Mouse (Mus musculus) megakaryocyte, embryonic 14.5 days (primary cell): ENCODE results near the gene Tmem229b. TPM values are rescaled to one million over a fixed set of nuclear protein-coding genes. Genes with fewer than 3 reads are reported as not detected.
"Not testable (repeated sequence)": the region's sequence is repeated elsewhere in the genome, so short reads cannot be mapped to it uniquely, and the experiment has no call there.

Experiments
- H3K27me3 ChIP-seq: replicated peaks from 2 replicates; pipeline ENCODE3; 2012; ENCODE audit warnings: inconsistent platforms
- H3K36me3 ChIP-seq: replicated peaks from 2 replicates; pipeline ENCODE3; 2012; ENCODE audit warnings: low read length, inconsistent platforms, mixed read lengths
- H3K4me1 ChIP-seq: 2 replicates; pipeline ENCODE4 v1.6.1; 2012; ENCODE audit warnings: inconsistent platforms
- H3K4me3 ChIP-seq: replicated peaks from 2 replicates; pipeline ENCODE3; 2012; ENCODE audit warnings: moderate library complexity, mild to moderate bottlenecking, inconsistent platforms
- H3K9me3 ChIP-seq: 2 replicates; pipeline ENCODE4 v1.6.1; 2012; ENCODE audit warnings: inconsistent platforms
- FLI1 ChIP-seq: IDR thresholded peaks from 2 replicates; pipeline ENCODE4 v1.6.1; 2012; ENCODE audit warnings: low read length, inconsistent platforms, mixed read lengths
- GATA1 ChIP-seq: IDR thresholded peaks from 3 replicates; pipeline ENCODE4 v1.6.1; 2012; ENCODE audit warnings: mixed read lengths, low read length, inconsistent platforms, borderline replicate concordance
- polyA plus RNA-seq: library from polyadenylated mRNA; stranded (reverse); fragments of >175 nt; gene quantifications from 2 replicates; pipeline ENCODE4 v1.2.3, GENCODE M21; 2012; ENCODE audit warnings: low replicate concordance; ENCODE audit not compliant: insufficient read depth

The Tmem229b gene
- polyA plus RNA-seq, 1 experiment, result 11.1 TPM

DNA sequence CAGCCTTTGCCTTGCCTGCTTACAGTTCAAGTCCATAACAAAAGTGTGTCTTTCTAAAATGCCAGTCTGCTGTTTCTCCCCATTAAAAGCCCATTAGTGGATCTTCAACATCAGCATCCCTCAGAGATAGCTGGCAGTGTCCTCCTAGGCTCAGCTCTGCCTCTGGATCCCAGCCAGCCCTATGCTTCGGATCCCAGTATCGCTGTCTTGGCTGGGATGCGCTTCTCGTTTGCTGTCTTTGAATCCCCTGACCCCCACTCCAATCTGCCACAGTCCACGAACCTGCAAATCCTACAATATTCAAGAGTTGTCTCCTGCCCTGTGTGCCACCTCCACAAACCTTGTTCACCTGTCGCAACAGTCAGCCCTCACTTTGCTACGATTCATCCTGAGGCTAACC, 36.7 kb downstream of the Tmem229b start:
- Histone ChIP-seq H3K9me3 (no peaks in the 10 kb centered on the region), H3K27me3 (no peaks in the 10 kb centered on the region), H3K36me3 (peaks cover 92% of the 10 kb centered on the region), H3K4me3 (no peak overlapping the region), H3K4me1 (peaks cover 43% of the 10 kb centered on the region)
- TF ChIP-seq GATA1 (no peak), FLI1 (no peak)

- not testable (repeated sequence) for H3K4me1 ChIP-seq, H3K9me3 ChIP-seq, H3K27me3 ChIP-seq, H3K4me3 ChIP-seq
- peaks cover 66% of the 10 kb centered on the region for H3K36me3 ChIP-seq
These were observed 42.9 kb downstream of the Tmem229b start for GRCm38 (mm10) chr12:78964496-78964895.

- H3K4me1 ChIP-seq, result no peaks in the 10 kb centered on the region; the same call in 1 of the 2 replicates
- no peak overlapping the region for H3K4me3 ChIP-seq
- peaks cover 6% of the 10 kb centered on the region for H3K27me3 ChIP-seq
- H3K36me3 ChIP-seq, result peaks cover 36% of the 10 kb centered on the region
- TF ChIP-seq GATA1, result no peak
- TF ChIP-seq FLI1, result no peak
- peaks cover 34% of the 10 kb centered on the region for H3K9me3 ChIP-seq
These were observed 51.0 kb downstream of the Tmem229b start for GRCm38 (mm10) chr12:78956405-78956804.

- Histone ChIP-seq H3K4me3 (no peak overlapping the region), H3K36me3 (peaks cover 11% of the 10 kb centered on the region), H3K9me3 (peaks cover 26% of the 10 kb centered on the region), H3K27me3 (peaks cover 8% of the 10 kb centered on the region), H3K4me1 (peaks cover 4% of the 10 kb centered on the region)
- TF ChIP-seq FLI1 (no peak), GATA1 (no peak)
These were observed 54.9 kb downstream of the Tmem229b start for GRCm38 (mm10) chr12:78952484-78952883.

DNA sequence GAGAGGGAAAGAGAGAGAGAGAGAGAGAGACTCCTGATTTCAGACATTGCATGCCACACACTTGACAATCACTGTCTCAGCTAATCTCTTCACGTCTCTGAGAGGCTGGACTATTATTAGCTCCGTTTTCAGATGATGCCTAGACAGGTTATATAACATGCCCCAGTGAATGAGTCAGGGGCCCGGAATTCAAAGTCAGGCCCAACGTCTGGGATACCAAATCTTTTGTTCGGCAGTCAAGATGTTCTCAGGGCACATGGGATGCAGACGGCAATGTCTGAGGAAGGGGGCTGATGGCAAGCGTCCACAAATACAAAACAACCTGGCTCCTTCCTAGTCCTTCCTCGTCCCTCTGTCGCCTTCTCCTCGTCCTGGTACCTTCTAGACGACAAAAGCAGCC, 55.4 kb downstream of the Tmem229b start:
- TF ChIP-seq FLI1, result no peak
- no peak for TF ChIP-seq GATA1
- Histone ChIP-seq H3K27me3 (peaks cover 8% of the 10 kb centered on the region), H3K9me3 (peaks cover 22% of the 10 kb centered on the region), H3K4me1 (peaks cover 7% of the 10 kb centered on the region), H3K36me3 (peaks cover 7% of the 10 kb centered on the region), H3K4me3 (no peak overlapping the region)

GRCm38 (mm10) chr12:78947661-78948060, 59.8 kb downstream of the Tmem229b start:
- H3K9me3 ChIP-seq, result no peaks in the 10 kb centered on the region; the same call in 1 of the 2 replicates
- H3K27me3 ChIP-seq, result peaks cover 26% of the 10 kb centered on the region
- no peak overlapping the region for H3K4me3 ChIP-seq

DNA sequence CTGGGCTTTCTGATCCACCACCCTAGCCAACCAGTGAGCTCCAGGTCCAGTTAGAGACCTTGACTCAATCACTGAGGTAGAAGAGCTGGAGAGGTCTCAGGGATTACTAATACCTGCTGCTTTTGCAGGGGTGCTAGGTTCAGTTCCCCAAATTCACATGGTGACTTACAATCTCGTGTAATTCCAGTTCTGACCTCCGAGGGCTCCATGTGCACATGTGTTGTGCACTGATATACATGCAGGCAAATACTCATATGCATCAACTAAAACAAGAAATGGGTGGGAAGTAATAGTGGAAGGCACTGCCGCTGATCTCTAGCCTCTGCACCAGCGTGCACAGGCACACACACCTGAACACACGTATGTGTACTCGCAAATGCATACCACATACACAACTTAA, 60.3 kb downstream of the Tmem229b start:
- no peak overlapping the region for H3K4me3 ChIP-seq
- no peak for TF ChIP-seq FLI1
- no peak for TF ChIP-seq GATA1
- no peaks in the 10 kb centered on the region; the same call in 1 of the 2 replicates for H3K9me3 ChIP-seq
- no peaks in the 10 kb centered on the region for H3K36me3 ChIP-seq
- peaks cover 28% of the 10 kb centered on the region for H3K27me3 ChIP-seq
- peaks cover 7% of the 10 kb centered on the region; the same call in 1 of the 2 replicates for H3K4me1 ChIP-seq

More at GRCm38 (mm10) chr12:78947661-78948060, 59.8 kb downstream of the Tmem229b start:
- TF ChIP-seq FLI1, result no peak
- no peak for TF ChIP-seq GATA1
- Histone ChIP-seq H3K4me1 (peaks cover 7% of the 10 kb centered on the region; the same call in 1 of the 2 replicates), H3K36me3 (no peaks in the 10 kb centered on the region)

DNA sequence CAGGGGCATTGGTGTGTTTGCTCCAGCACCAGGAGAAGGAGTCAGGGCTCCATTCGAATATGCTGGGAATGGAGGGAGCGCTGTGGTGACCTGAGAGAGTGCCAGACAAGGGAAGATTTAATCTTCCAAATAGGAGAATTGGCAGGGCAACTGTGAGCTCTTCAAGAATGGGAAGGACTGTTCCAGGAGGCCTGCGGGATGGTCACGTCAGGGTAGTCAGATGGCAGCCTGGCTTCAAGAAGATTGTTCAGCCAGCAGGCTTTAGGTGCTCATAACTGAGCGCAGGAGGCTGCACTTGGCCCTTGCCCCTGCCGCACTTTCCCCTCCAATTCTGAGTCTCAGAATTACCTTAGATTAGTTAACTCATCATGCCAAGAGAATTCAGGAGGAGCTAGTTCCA, 64.5 kb downstream of the Tmem229b start:
- peaks cover 7% of the 10 kb centered on the region; the same call in 1 of the 2 replicates for H3K4me1 ChIP-seq
- peaks cover 37% of the 10 kb centered on the region for H3K27me3 ChIP-seq
- no peaks in the 10 kb centered on the region for H3K9me3 ChIP-seq
- no peak overlapping the region for H3K4me3 ChIP-seq
- H3K36me3 ChIP-seq, result no peaks in the 10 kb centered on the region
- TF ChIP-seq FLI1, result no peak
- TF ChIP-seq GATA1, result no peak

DNA sequence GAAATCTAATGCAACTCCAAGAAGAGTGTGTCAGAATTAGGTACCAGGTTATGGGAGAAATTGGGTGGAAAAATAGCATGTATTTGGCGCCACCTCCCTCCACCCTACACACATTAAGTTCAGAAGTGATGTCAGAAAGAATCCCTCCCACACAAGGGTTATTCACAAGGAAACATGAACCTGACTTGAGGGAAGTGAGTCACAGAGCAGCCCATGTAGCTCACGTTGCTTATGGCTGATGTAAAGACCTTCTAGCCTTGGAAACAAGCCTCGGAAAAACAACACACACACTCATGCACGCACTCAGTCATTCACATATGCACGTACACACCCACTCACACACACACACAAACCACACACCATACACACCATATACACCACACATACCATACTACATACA, 67.3 kb downstream of the Tmem229b start:
- Histone ChIP-seq H3K4me3 (no peak overlapping the region), H3K36me3 (no peaks in the 10 kb centered on the region), H3K27me3 (peaks cover 38% of the 10 kb centered on the region), H3K9me3 (no peaks in the 10 kb centered on the region), H3K4me1 (no peaks in the 10 kb centered on the region)
- TF ChIP-seq FLI1 (no peak), GATA1 (no peak)

GRCm38 (mm10) chr12:78939393-78940037, 67.9 kb downstream of the Tmem229b start:
- H3K27me3 ChIP-seq, result peaks cover 35% of the 10 kb centered on the region
- H3K4me1 ChIP-seq, result no peaks in the 10 kb centered on the region
- no peaks in the 10 kb centered on the region for H3K9me3 ChIP-seq
- no peaks in the 10 kb centered on the region for H3K36me3 ChIP-seq
- TF ChIP-seq GATA1 (no peak), FLI1 (no peak)
- no peak overlapping the region for H3K4me3 ChIP-seq

GRCm38 (mm10) chr12:78936494-78936893, 70.9 kb downstream of the Tmem229b start:
- peaks cover 29% of the 10 kb centered on the region for H3K27me3 ChIP-seq
- H3K4me1 ChIP-seq, result no peaks in the 10 kb centered on the region
- no peaks in the 10 kb centered on the region for H3K36me3 ChIP-seq
- no peaks in the 10 kb centered on the region for H3K9me3 ChIP-seq
- no peak overlapping the region for H3K4me3 ChIP-seq
- TF ChIP-seq FLI1, result no peak
- TF ChIP-seq GATA1, result no peak
